Mouse (Mus musculus): ENCODE results near the gene Tas1r2.
A peak's percentile ranks its signal among the peaks of the same experiment; 100 is the strongest.

Tas1r2 gene

DNA sequence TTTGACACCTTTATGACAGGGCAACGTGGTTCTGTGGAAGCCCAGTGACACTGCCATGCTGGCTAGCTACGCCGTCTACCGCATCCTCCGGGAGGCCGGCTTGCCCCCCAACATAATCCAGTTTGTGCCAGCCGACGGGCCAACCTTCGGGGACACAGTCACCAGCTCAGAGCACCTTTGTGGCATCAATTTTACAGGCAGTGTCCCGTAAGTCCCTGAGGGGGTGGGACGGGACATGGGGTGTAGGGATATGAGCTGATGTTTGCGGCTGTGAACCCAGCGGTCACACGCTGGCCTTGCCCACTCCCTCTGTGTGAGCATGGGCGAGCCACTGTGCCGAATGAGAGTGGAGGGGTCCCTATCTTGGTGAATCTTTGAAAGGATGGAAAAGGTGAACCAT is 15.0 kb upstream of the Tas1r2 start:
- DNase-seq (ENCODE audit: low spot score in 2 of 2), result no peak

DNA sequence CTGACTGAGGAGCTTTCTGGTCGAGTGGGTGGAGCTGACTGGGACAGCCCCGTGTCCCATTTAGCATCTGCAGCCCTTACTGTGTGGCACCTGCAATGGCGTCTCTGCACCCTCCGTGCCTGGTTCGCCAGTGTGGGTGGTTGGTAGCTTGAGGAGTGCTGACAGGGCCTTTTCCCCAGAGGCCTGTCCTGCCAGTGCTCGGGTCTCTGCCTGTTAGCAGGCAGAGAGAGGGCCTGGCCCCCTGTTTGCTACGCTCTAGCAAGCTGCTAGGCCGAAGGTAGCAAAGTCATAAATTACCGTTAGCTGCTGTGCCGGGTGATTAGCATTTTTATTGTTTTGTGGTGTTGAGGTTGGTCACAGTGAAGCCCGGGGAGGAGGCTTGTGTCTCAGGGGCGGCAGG is 13.5 kb upstream of the Tas1r2 start:
- no peak for DNase-seq (ENCODE audit: low spot score in 2 of 2)

DNA sequence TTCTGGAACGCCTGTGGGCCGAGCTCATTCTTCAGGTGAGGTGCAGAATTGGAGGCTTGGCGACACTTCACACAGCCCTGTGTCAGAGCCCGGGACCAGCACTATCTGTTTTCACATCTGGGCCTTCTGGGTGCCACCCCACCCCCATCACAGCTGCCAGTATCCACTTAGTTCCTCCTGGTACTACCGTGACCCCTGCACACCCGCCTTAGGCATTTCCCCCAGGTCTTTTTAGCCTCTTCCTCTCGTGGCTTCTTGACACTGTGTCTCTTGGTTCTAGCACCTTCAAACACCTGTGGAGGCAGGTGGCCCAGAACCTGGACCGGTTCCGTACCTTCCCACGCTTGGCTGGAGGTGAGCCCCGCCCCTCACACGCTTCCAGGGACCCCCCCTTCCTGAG is 13.0 kb upstream of the Tas1r2 start:
- no peak for DNase-seq (ENCODE audit: low spot score in 2 of 2)

DNA sequence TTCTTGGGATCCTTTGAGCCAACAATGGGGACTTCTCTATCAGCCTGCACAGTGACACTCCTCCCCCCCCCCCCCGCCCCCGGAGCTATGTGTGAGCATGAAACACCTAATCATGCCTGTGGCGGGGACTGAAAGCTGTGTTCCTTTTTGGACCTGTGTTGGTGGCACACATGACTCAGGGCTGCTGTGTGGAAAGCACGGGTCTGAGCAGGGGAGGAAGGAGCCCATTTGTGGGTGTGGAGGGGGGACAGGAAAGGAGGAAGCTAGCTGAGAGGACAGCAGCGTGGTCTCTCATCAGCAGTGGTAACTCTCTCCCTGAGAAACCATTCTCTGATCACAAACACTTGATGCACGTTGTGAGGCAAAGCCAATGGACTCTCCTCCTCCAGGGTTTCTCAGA is 12.6 kb upstream of the Tas1r2 start:
- no peak for DNase-seq (ENCODE audit: low spot score in 2 of 2)

DNA sequence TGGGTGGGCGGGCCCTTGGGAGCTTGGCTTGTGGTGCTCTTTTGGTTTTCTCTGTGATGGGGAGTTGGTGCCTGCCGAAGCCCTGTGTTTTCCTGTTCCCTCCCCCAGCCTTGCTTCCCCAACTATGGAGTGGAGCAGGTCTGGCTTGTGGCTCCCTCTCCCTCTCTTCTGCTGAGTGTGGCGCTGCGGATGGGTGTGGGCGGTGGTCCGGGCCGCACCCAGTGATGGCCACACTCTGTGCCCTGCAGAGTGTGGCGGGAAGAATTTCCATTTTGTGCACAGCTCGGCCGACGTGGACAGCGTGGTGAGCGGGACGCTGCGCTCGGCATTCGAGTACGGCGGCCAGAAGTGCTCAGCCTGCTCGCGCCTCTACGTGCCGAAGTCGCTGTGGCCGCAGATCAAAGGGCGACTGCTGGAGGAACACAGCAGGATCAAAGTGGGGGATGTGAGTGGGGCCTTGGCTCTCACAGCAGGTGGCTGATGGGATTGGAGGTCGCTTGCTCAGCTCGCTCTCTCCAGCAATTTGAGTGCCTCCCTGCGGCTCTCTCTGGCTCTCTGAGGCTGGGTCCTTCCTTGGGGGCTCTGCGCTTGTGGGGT is 11.4 kb upstream of the Tas1r2 start:
- no peak for DNase-seq (ENCODE audit: low spot score in 2 of 2)

DNA sequence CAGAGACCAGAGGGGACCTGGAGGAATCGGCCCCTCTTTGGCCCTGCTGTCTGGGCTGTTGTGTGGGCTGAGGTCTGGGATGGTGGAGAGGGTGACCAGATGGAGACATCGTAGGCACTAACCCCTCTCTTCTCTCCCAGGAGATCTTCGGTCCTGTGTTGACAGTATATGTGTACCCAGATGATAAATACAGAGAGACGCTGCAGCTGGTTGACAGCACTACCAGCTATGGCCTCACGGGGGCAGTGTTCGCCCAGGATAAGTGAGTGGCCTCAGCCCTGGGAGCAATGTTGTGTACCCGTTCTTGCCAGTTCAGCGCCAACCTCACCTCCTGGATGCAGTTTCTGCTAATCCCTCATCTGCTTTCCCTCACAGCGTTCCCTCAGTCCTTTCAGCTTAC is 9.4 kb upstream of the Tas1r2 start:
- peak; percentile 34 to 35 for DNase-seq (ENCODE audit: low spot score in 2 of 2)

DNA sequence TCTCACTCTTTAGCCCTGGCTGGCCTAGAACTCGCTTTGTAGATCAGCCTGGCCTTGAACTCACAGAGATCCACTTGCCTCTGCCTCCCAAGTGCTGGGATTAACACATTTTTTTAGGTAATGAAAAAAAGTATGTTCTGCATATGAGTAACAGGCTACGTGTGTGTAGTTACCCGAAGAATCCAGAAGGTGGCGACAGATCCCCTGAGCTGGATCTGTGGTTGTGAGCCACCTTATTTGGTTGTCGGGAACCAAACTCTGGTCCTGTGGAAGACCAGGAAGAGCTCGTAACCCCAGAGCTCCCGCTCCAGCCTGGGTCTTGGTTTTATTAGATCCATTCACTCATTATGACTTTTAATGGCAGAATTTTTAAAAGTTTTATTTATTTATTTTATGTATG is 6.4 kb upstream of the Tas1r2 start:
- DNase-seq (ENCODE audit: low spot score in 2 of 2), result no peak

DNA sequence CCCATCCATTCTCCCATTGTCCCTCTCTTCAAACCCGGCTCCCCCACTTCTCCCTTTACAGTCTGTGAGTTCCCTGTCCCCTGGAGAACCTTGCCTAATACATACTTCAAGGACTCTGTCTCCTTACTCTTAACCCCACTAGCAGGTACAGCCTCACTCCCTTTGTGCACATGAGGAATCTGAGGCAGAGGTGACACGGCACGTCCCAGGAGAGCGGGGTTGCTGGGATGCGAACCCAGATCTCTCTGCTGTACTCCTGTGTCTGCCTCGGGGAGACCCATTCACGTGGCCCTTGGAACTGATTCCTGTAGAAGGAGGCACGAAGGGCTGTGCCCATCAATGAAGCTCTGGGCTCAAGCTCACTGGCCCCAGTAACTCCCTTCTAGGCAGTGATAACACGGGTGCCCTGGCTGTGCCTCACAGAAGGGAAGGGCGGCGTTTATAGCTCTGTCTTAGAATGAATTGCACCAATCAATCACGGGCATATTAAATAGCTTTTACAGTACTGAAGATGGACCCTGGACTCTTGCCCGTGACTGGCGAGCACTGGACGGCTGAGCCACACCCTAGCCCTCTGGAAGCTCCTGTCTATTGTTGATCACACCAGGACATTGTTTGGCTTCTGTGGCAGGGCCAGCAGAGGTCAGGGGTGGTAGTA is 3.1 kb upstream of the Tas1r2 start:
- no peak for DNase-seq (ENCODE audit: low spot score in 2 of 2)

DNA sequence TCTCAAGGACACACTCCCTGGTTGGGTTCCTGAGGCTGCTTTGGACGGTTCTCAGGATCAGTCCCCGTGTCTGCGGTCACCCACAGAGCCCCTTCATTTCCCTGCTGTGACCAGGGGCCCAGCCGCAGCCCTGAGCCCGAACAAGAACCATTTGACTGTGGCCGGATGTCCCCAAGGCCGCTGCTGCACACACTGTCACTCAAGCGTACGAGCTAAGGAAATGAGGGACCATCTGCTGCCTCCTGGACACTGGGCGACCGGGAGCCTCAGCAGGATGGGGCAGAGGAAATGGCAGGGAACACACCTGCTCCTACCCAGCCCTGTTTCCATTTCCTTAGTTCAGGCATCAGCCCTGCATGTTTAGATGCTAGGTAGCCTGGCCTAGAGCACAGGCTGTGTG is 2.4 kb upstream of the Tas1r2 start:
- no peak for DNase-seq (ENCODE audit: low spot score in 2 of 2)

DNA sequence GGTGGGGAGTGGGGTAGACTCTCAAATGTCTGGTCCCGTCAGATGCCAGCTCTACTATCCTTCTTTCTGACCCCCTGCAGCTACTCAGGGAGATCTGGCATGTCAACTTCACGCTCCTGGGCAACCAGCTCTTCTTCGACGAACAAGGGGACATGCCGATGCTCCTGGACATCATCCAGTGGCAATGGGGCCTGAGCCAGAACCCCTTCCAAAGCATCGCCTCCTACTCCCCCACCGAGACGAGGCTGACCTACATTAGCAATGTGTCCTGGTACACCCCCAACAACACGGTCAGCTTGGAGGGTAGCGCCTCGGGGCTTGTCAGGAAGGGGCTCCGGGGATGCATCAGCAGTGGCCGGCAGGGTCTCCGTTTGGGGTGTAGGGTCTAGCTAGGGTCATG is 8.6 kb downstream of the Tas1r2 start:
- DNase-seq (ENCODE audit: low spot score in 2 of 2), result no peak

DNA sequence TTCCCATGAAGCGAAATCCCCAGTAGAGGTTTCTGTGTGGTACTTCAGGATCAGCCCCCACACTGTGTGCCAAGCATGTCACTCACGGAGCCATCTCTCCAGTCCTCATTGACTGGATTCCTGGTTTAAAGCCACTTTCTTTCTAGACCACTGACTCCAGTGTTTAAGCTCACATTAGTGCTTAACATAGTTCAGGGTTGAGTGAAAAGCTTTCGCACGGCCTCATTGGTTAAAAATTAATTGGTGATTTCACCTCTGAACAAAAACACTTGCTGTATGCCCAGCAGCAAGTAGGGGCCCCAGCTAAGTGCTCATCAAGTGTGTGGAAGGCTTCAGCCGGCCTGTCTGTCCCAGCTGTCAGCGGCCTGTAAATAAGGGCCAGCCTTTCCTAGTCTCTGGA is 14.3 kb downstream of the Tas1r2 start:
- no peak for DNase-seq (ENCODE audit: low spot score in 2 of 2)

DNA sequence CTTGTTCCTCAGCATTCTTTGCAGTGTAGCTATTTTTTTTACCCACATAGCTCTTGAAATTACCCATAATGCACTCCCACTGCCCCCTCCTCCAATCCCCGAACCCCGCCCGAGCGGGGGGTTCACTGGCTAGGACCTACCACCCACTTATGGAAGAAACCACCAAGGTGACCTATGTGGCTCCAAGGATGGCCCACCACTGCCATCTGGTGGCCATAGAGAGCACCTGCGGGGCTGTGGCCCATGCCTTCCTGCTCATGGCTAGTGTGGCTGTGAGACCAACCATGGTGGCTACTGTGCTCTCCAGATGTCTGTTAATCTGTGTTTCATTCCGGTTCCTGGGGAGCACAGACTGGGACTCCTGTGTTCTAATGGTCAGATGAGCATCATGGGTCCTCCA is 16.5 kb downstream of the Tas1r2 start:
- DNase-seq (ENCODE audit: low spot score in 2 of 2), result peak in 1 of 2 experiments; percentile 21

DNA sequence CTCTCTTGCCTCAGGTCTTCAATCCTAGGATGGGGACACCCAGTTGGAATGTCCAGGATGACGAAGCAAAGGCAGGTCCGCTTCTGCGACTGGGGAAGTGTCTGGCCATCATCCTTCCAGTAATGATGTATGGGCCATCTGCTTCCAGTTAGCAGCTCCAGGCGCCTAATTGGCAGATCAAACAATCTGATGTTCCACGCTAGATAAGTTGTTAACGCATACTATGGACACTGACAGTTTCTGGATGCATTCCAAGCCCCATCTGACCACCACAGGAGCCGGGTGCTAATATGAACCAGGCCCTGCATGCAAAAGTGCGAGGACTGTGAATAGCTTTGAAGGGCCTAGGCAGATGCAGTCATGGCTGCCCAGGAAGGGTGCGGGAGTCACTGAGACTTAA is 22.4 kb downstream of the Tas1r2 start:
- no peak for DNase-seq (ENCODE audit: low spot score in 2 of 2)

DNA sequence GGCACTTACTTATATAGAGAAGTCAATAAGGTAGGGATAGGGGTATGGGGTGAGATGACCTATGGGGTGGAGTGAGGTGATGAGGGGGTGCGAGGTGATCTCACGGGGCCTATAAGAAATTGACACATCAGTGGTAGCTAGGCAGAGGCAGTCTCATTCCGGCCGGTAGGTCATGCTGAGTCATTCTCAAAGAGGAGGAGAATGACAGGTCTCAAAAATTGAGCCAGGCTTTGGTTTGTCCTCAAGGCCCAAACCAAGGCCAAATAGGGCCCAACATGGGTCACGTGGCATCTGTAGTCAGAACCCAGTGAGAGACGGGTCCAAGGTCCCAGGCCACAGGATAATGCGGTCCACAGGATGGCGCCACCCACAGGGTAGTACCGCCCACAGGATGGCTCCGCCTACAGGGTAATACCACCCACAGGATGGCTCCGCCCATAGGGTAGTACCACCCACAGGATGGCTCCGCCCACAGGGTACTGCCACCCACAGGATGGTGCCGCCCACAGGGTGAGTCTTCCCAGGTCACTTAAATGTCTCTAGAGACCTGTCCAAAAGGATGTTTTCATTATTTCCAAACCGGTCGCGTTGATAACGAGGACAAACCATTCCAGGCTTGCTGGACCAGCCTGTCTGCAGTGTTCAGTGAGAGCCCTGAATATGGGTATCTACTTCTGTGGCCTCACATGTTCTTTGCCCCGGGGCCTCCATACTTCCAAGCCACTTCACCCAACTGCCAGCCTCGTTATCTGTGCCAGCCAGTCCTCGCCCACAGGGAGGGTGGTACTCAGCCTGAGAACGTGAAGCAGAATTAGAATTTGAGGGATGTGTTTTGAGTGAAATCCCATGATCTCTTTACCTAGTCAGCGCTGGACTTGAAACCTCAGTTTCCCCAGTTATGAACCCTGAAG is 30.6 kb downstream of the Tas1r2 start:
- peak; percentile 3 to 28 for DNase-seq (ENCODE audit: low spot score in 2 of 2)

DNA sequence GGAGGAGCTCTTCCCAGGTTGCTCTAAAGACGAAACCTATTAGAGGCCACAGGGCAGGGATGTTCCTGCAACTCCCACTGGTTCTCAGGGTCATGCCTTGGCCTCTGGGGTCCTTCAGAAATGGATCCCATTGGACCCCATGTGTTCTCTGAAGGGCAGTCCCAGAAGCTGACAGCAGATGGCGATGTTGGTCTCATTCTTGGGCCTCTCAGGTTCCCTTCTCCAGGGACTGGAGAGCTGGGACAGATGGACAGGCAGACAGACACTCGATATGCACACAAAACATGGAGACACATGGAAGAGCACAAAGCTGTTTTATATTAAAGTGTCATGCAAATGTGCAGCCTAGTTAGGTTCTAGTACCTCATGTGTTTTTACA is 31.3 kb downstream of the Tas1r2 start:
- peak in 1 of 2 experiments; percentile 17 for DNase-seq (ENCODE audit: low spot score in 2 of 2)

DNA sequence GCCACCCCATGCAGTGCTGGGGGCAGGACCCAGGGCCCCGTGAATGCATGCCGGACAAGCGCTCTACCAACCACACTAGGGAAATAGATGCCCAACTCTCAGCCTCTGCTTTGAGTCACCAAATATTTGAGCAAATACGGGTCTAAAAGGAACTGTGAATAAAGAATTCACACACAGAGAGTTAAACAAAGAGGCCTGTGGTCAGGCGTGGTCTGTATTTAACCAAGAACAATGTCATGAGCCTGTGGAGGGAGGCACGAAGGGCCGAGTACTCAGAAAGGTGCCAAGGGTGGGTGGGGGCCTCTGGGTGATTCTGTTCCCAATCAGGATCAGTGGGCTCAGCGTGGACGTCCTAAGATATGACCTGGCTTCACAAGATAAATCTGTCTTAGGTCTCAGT is 34.7 kb downstream of the Tas1r2 start:
- DNase-seq (ENCODE audit: low spot score in 2 of 2), result no peak

DNA sequence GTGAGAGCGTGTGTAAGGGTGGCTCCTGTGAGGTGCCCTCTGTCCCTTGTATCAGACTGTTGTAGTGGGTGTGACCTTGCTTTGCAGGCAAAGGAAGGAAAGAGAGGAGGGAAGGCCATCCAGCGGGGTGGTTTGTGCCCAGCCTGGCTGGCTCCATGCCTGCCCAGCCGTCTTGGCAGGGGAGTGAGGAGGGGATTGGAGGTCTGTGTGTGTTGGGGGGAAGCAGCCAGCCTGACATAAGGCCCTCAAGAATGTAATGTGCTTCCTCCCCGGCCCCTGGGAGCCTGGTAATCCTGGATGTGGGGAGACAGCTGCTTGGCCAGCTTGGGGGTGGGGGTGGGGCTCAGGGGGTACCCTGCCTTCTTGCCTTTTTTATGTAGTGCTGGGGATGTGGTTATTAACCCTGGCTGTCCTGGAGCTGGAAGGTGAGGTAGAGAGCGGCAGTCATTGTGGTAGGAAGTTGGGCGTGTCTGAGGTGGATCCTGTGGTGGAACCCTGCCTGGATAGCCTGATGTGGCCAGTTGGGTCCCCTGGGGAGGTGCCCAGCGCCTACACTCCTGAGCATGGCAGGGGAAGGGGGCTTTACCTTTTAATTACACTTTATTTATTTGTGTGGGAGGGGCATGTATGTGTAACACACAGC is 36.4 kb downstream of the Tas1r2 start:
- DNase-seq (ENCODE audit: low spot score in 2 of 2), result no peak

DNA sequence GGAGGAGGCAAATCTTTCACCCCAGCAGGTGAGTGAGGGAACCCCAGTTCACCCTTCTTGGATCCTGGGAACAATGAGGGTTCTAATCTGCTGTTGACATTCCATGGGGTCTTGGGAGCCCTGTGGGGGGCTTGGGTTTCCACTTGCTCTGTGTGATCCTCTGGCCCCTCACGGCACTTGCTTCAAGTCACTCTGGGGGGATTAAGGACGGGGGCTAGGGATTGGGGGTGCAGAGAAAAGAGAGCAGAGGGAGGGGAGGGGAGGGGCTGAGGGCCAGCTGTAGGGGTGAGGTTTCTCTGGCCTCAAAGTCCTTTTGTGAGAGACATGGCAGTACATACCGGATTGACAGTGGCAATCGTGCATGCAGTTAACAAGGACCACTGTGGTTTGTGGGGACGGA is 40.0 kb downstream of the Tas1r2 start:
- DNase-seq (ENCODE audit: low spot score in 2 of 2), result no peak

DNA sequence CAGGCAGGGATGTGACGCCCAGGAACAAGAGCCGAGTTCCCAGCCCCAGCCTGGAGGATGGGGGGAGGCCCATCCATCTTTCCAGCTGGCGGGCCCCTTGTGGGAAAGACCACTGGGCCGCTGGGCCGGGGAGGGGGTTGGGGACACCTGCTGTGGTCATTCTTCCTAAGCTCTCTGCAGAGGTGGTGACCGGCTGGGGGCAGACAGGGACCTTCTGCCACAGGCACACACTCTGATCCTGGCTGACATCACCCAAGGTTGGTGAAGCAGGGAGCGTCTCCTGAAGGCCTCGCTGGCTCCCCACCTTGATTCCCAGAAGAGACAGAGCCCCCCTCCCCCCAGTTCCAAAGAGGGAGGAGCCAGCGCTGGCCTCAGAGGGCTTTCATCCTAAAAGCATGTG is 44.4 kb downstream of the Tas1r2 start:
- no peak for DNase-seq (ENCODE audit: low spot score in 2 of 2)

DNA sequence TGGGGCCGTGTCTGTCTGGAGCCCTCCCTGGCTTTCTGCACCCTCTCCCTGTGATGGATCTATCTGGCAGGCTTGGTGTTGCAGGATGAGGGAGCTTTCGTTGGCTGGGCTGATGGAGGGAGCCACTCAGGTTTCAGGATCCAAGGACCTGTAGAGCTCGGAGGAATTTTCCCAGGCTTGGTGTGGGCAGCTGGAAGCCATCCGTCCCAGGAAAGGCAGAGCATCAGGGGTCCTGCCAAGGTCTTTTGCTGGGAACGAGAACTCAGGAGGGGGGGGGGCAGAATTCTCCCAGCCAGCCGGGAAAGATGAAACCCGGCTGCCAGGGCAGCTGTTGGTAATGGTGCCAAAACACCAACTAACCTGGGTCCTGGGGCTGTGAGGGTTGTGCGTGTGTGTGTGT is 45.3 kb downstream of the Tas1r2 start:
- DNase-seq (ENCODE audit: low spot score in 2 of 2), result no peak

DNA sequence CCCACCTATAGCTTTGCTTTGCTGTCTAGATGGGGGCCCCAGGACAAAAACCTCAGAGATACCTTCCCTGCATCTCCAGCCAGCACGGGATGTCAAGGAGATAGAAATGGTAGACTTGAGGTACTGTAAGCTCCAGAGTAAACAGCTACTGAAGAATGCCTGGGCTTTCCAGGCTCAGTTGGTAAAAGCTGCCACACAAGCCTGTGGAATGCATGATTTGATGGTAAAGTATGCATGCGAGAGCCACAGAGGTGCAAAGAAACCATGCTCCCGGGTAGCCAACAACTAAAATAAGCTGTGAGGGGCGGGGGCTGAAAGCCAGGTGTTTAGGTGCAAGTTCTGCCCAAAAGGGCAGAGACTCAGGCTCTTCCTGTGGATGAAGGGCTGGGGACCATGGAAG is 49.6 kb downstream of the Tas1r2 start:
- DNase-seq (ENCODE audit: low spot score in 2 of 2), result no peak

DNA sequence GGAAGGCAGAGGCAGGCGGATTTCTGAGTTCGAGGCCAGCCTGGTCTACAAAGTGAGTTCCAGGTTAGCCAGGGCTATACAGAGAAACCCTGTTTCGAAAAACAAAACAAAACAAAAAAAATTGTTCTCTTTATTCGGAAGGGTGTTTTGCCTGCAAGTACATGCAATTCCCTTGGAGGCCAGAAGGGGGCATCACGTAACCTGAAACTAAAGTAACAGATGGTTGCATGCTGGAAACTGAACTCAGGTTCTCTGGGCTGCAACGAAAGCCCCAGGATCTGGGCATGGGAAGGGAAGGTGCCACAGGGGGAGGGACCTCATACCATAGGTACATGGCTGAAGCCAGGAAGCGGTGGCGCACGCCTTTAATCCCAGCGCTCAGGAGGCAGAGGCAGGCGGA is 50.1 kb downstream of the Tas1r2 start:
- DNase-seq (ENCODE audit: low spot score in 2 of 2), result no peak

DNA sequence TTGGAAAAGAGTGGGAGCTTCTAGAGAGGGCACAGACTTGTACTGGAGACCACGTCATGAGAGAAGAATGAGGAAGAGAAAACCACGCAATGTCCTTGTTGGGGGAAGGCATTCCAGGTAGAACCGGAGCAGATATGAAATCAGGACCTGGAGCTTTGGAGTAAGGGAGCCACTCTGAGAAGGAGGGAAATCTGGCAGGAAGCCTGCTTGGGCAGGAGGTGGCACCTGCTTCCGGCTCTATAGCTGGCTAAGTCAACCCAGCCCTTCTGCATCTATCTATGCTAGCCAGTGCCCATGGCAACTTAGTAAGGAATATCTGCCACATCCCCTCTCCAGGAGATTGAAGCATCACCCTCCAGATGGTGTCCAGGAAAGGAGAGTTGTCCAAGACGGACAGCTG is 52.6 kb downstream of the Tas1r2 start:
- DNase-seq (ENCODE audit: low spot score in 2 of 2), result no peak
